Mouse (Mus musculus): Measurements from ENCODE around the gene Plekhj1.
A peak's percentile ranks its signal among the peaks of the same experiment; 100 is the strongest.

The Plekhj1 gene

GRCm38 (mm10) chr10:80748609-80749008 lies 49.8 kb downstream of the Plekhj1 start:
- DNase-seq (ENCODE audit: low spot score in 2 of 2) = no peak

- DNase-seq (ENCODE audit: low spot score in 2 of 2) = peak; percentile 76 to 87
These were observed 51.0 kb downstream of the Plekhj1 start for GRCm38 (mm10) chr10:80747410-80747809.
